Mouse (Mus musculus): ENCODE results near the gene Tcirg1.

Gene Tcirg1

DNA sequence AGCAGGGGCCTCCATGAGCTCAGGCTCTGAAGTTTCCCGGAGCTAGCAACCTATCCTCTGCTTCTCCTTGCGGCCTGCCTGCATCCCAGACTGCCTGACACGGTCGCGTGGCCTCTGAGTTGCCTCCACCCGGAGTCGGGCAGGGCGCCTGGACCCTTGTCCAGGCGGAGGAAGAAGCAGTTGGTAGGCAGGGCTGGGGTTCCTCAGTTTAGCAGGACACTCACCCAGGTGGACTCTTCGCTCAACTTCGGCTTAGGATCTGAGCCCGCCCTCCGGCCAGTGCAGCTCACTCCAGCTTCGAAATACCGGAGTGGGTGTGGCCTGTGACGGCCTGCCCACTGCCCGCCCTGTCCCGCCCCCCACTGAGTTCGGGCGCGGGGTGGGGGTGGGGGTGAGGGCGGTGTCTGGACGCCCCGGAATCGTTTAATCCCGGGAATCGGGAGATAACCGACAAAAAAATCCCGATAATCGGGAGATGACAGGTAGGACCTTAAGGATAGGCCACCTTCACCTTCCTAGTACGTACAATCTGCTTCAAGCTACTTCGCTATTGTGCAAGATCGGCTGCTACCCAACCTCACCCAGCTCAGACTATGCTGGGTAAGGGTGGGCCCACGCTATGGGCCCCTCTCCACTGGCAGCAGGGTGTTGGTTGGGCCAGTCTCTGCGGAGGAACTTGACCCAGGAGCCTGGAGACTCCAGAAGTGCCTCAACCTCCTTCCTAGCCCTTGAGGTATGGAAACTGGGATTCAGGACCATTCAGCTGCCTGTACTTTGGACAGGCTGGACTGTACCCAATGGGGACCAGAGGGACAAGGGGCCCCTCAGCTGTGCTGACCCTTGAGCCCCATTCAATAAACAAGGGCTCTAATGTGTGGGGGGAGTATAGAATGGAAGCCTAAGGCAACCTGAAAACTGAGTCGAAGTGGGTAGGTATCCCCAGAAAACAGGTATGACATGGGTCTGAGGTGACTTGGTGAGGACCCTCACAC is at the start of gene Tcirg1:
TSS of gene Tcirg1 (minus strand) at position 339 of the 992 bp plus-strand sequence.
- in situ Hi-C loops (cut with MboI; ENCODE audit: low sequenced_read_pairs) = no loop called here

DNA sequence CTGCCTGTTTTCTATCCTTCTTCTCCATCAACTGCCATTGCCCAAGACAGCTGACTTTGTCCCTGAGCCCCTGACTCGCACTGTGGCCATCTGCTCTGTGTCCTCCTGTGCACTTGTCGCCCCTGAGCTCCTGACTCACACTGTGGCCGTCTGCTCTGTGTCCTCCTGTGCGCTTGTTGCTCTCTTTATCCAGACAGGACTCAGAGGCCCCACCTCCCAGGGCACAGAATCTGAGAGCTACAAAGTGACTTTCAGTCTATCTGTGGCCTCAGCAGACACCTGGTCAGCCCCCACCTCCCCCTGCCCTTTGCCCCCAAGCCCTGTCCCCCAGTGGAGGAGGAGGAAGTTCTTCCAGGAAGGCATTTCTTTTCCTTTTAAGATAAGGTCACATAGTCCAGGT is 48.9 kb upstream of the Tcirg1 start:
- in situ Hi-C loops (cut with MboI; ENCODE audit: low sequenced_read_pairs) = no loop called here

DNA sequence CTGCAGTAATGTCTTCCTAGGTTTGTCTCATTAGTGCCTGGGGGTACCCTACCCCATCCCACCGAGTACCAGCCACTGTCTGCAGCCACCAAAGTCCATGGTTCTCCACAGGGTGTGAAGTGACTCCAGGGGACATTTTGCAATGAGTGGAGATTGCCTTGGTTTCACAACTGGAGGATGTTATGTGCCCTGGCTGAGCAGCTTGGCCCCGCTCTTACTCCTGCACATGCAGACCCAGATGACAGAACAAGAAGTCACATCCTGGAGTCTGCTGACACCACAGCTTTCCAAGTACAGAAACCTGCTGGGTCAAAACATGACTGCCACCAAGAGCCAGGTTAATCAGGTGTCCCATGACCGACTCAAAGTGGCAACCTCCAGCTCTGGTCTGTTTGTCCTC is 48.1 kb upstream of the Tcirg1 start:
- in situ Hi-C loops (cut with MboI; ENCODE audit: low sequenced_read_pairs) = no loop called here

GRCm38 (mm10) chr19:3952099-3952498 is 45.2 kb upstream of the Tcirg1 start:
- in situ Hi-C loops (cut with MboI; ENCODE audit: low sequenced_read_pairs) = no loop called here

GRCm38 (mm10) chr19:3951461-3951860 is 44.5 kb upstream of the Tcirg1 start:
- in situ Hi-C loops (cut with MboI; ENCODE audit: low sequenced_read_pairs) = no loop called here

- in situ Hi-C loops (cut with MboI; ENCODE audit: low sequenced_read_pairs) = no loop called here
Measured at GRCm38 (mm10) chr19:3950331-3950730, 43.4 kb upstream of the Tcirg1 start.

GRCm38 (mm10) chr19:3948546-3948945 is 41.6 kb upstream of the Tcirg1 start:
- in situ Hi-C loops (cut with MboI; ENCODE audit: low sequenced_read_pairs) = no loop called here

DNA sequence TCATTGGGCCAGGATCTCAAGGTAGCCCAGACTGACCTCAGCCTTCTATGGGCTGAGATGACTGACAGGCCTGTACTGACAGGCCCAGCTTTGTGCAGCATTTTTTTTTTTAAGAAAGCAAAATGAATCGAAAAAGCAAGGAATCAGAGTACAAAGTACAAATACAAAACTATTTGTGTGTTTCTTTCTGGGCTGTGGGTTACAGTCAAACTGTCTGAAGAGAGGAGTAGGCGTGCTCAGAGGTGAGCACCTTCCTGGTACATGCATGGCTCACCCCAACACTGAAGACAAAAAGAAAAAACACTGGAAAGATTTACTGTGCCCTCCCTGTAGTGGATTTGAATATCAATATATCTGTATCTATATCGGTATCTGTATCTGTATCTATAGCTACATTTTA is 40.9 kb upstream of the Tcirg1 start:
- in situ Hi-C loops (cut with MboI; ENCODE audit: low sequenced_read_pairs) = no loop called here

- in situ Hi-C loops (cut with MboI; ENCODE audit: low sequenced_read_pairs) = no loop called here
Measured at GRCm38 (mm10) chr19:3946715-3947114, 39.8 kb upstream of the Tcirg1 start.

GRCm38 (mm10) chr19:3945872-3946564 is 39.1 kb upstream of the Tcirg1 start:
- in situ Hi-C loops (cut with MboI; ENCODE audit: low sequenced_read_pairs) = no loop called here

GRCm38 (mm10) chr19:3942986-3943735 is 36.2 kb upstream of the Tcirg1 start:
- in situ Hi-C loops (cut with MboI; ENCODE audit: low sequenced_read_pairs) = no loop called here

DNA sequence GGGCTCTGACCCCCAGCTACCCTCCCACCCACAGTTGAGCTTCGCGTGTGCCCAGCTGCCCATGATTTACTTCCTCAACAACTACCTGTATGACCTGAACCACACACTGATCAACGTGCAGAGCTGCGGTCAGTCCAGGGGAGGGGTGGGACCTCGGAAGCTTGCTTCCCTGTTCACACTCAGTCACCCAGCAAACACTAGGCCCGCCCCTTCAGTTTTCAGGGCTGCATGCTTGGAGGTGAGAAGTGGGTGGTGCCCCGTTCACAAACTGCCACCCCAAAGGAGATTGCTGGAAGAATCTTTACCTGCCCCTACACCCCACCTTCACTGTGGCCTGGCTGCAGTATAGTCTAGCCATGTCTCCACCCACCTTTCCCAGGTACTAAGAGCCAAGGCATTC is 35.4 kb upstream of the Tcirg1 start:
- in situ Hi-C loops (cut with MboI; ENCODE audit: low sequenced_read_pairs) = no loop called here

GRCm38 (mm10) chr19:3935896-3936850 is 29.2 kb upstream of the Tcirg1 start:
- in situ Hi-C loops (cut with MboI; ENCODE audit: low sequenced_read_pairs) = no loop called here

DNA sequence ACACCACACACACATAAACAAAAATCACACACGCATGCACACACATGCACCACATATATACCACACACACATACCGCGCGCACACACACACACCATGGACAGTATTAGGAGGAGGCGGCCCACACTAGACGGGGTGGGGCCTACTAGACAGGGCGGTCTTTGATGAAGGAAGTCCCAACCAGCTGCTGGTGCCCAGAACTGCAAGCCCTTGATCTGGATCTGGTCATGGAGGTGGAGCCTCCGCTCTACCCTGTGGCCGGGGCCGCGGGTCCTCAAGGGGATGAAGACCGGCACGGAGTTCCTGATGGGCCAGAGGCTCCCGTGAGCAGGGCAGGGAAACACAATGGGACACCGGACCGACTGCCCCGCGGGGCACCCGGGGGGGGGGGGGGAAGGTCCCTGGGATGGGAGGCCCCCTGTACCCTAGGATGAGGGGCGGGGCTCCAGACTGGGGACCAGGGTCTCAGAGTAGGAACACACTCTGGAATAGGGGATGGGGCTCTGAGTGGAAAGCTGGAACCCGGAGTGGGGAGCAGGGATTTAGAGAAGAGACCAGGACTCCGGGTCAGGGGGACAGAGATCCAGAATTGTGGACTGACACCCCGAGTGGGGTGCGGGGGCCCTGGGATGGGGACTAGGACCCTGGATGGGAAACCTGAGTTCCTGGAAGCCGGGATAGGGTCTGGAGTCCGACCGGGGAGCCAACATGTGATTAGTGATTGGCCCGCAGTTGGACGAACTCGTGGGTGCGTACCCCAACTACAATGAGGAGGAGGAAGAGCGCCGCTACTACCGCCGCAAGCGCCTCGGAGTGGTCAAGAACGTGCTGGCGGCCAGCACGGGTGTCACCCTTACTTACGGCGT is 28.3 kb upstream of the Tcirg1 start, which contains the start of gene Unc93b1:
TSS of gene Unc93b1 (plus strand) at position 155 of the 864 bp plus-strand sequence.
- in situ Hi-C loops (cut with MboI; ENCODE audit: low sequenced_read_pairs) = no loop called here

DNA sequence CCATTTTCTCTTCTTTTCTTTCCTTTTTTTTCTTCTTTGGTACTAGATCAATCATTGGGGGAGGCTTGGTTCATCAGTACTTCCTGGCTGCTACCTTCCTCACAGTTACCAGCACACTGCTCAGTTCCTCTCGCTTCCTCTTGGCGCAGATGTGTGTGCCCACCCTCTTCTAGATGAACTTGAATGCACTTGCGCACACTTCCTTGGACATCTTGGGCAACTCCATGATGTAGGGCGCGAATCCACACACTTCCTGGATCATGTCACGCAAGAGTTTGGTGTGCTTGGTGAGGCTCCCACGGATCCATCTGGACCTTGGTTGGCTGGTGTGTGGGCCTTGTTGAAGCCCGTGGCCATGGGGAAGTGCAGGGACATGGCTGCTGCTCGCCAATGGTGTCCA is 24.8 kb upstream of the Tcirg1 start:
- in situ Hi-C loops (cut with MboI; ENCODE audit: low sequenced_read_pairs) = no loop called here

GRCm38 (mm10) chr19:3930262-3931057 is 23.5 kb upstream of the Tcirg1 start:
- in situ Hi-C loops (cut with MboI; ENCODE audit: low sequenced_read_pairs) = no loop called here

GRCm38 (mm10) chr19:3929211-3929941 is 22.4 kb upstream of the Tcirg1 start, which contains the start of gene Aldh3b1:
Gene Aldh3b1, minus strand, starts transcription at chr19:3929808.
- in situ Hi-C loops (cut with MboI; ENCODE audit: low sequenced_read_pairs) = no loop called here

Measured in CH12F3 (cell line).